8 mouse cellular contexts compared by ENCODE assay signal in genomic region chr9:57629118-57629874, GRCm38 (mm10). TPM values are rescaled to one million over a fixed set of nuclear protein-coding genes. Genes with fewer than 3 reads are reported as not detected.
DNase-seq lines count a peak whose midpoint lies in the region; ATAC-seq and TF ChIP-seq lines count a peak whose summit lies in the region.

No protein-coding gene starts in this region.

- peak; percentile 77 for DNase-seq in kidney, postnatal 0 days (ENCODE audit: low spot score)

- H3K4me3 ChIP-seq in C2C12 (ENCODE audit: insufficient read depth, poor library complexity, severe bottlenecking) = no peak overlapping the region
- H3K4me3 ChIP-seq in bone marrow, adult 2 months (replicated peaks; ENCODE audit: control insufficient read depth, low read depth, low read length) = no peak overlapping the region
- H3K4me3 ChIP-seq in embryonic fibroblast, embryonic 13.5 days (ENCODE audit: insufficient read depth, low read length) = no peak overlapping the region
- no peak overlapping the region for H3K4me3 ChIP-seq in heart, embryonic 14.5 days (ENCODE audit: control insufficient read depth in 1 of 2, insufficient read depth in 1 of 2, low read depth in 1 of 2, low read length in 2 of 2)
- no peak overlapping the region for H3K4me3 ChIP-seq in kidney, postnatal 0 days (replicated peaks; ENCODE audit: low read depth, low read length)
- H3K4me3 ChIP-seq in liver, embryonic 15.5 days (replicated peaks) = no peak overlapping the region
- no peak overlapping the region for H3K4me3 ChIP-seq in neural tube, embryonic 12.5 days
- H3K4me3 ChIP-seq in testis, adult 2 months (ENCODE audit: control insufficient read depth, low read depth, low read length) = no peak overlapping the region

- H3K4me2 ChIP-seq in heart, embryonic 14.5 days (ENCODE audit: low read length) = no peak overlapping the region
- no peak overlapping the region for H3K4me2 ChIP-seq in kidney, postnatal 0 days (ENCODE audit: low read length)
- H3K4me2 ChIP-seq in liver, embryonic 15.5 days = no peak overlapping the region
- H3K4me2 ChIP-seq in neural tube, embryonic 12.5 days (replicated peaks) = no peak overlapping the region

- peak; percentile 95 for TF ChIP-seq CTCF in C2C12 (IDR thresholded peaks at IDR 0.05; ENCODE audit: control insufficient read depth, insufficient read depth, insufficient read length)
- peak; percentile 99 for TF ChIP-seq CTCF in bone marrow, adult 2 months (IDR thresholded peaks at IDR 0.05; ENCODE audit: control insufficient read depth, insufficient read depth, low read length)
- peak; percentile 94 for TF ChIP-seq CTCF in embryonic fibroblast, embryonic 13.5 days (IDR thresholded peaks at IDR 0.05; ENCODE audit: borderline replicate concordance, insufficient read depth, low read length)
- peak; percentile 99 for TF ChIP-seq CTCF in kidney, postnatal 0 days (IDR thresholded peaks at IDR 0.05; ENCODE audit: low read depth)
- TF ChIP-seq CTCF in testis, adult 2 months (IDR thresholded peaks at IDR 0.05; ENCODE audit: control insufficient read depth, insufficient read depth, insufficient replicate concordance, low read depth, low read length) = peak; percentile 99

- no peak for TF ChIP-seq POLR2A in bone marrow, adult 2 months (IDR thresholded peaks at IDR 0.05; ENCODE audit: borderline replicate concordance, control insufficient read depth, low read depth, low read length)
- no peak for TF ChIP-seq POLR2A in embryonic fibroblast, embryonic 13.5 days (IDR thresholded peaks at IDR 0.05; ENCODE audit: low read depth, low read length)
- TF ChIP-seq POLR2A in testis, adult 2 months (IDR thresholded peaks at IDR 0.05; ENCODE audit: control insufficient read depth, low read depth, low read length) = no peak

- H3ac ChIP-seq in C2C12 (ENCODE audit: control insufficient read depth, insufficient read length, low read depth) = no peak overlapping the region

- 63% methylated on average over 14 of the region's 14 CpGs for WGBS in bone marrow, adult 2 months
- 64% methylated on average over 14 of the region's 14 CpGs for WGBS in heart, embryonic 14.5 days
- WGBS in kidney, postnatal 0 days = 59% methylated on average over 14 of the region's 14 CpGs
- WGBS in liver, embryonic 15.5 days (ENCODE audit: insufficient replicate concordance) = 58% methylated on average over 14 of the region's 14 CpGs
- WGBS in neural tube, embryonic 12.5 days = 68% methylated on average over 14 of the region's 14 CpGs

- H3K9me3 ChIP-seq in heart, embryonic 14.5 days (ENCODE audit: control insufficient read depth, low read length) = no peaks in the 10 kb centered on the region
- no peaks in the 10 kb centered on the region for H3K9me3 ChIP-seq in kidney, postnatal 0 days (replicated peaks; ENCODE audit: low read length)
- H3K9me3 ChIP-seq in liver, embryonic 15.5 days (replicated peaks) = no peaks in the 10 kb centered on the region
- no peaks in the 10 kb centered on the region for H3K9me3 ChIP-seq in neural tube, embryonic 12.5 days

- peaks cover 33% of the 10 kb centered on the region for H3K79me2 ChIP-seq in C2C12 (ENCODE audit: control insufficient read depth, insufficient read depth)

- H3K27me3 ChIP-seq in C2C12 (ENCODE audit: control insufficient read depth, insufficient read depth, insufficient read length) = no peaks in the 10 kb centered on the region
- no peaks in the 10 kb centered on the region for H3K27me3 ChIP-seq in heart, embryonic 14.5 days (ENCODE audit: control insufficient read depth, insufficient read depth, low read length)
- no peaks in the 10 kb centered on the region for H3K27me3 ChIP-seq in kidney, postnatal 0 days (ENCODE audit: insufficient read depth, low read length)
- H3K27me3 ChIP-seq in liver, embryonic 15.5 days = no peaks in the 10 kb centered on the region
- no peaks in the 10 kb centered on the region for H3K27me3 ChIP-seq in neural tube, embryonic 12.5 days (replicated peaks)
- H3K27me3 ChIP-seq in testis, adult 2 months (ENCODE audit: control insufficient read depth, insufficient read depth, low read length) = no peaks in the 10 kb centered on the region

- H3K9ac ChIP-seq in heart, embryonic 14.5 days (ENCODE audit: low read length) = no peak overlapping the region
- no peak overlapping the region for H3K9ac ChIP-seq in kidney, postnatal 0 days (ENCODE audit: low read depth, low read length)
- H3K9ac ChIP-seq in liver, embryonic 15.5 days = no peak overlapping the region
- 0 out of 2 replicates have a peak overlapping the region, but pooled peaks have one; percentile 2 for H3K9ac ChIP-seq in neural tube, embryonic 12.5 days

- H3K36me3 ChIP-seq in C2C12 (ENCODE audit: control insufficient read depth, insufficient read depth) = peaks cover 54% of the 10 kb centered on the region
- H3K36me3 ChIP-seq in heart, embryonic 14.5 days (ENCODE audit: control insufficient read depth, insufficient read depth, low read length) = peaks cover 74% of the 10 kb centered on the region
- peaks cover 47% of the 10 kb centered on the region for H3K36me3 ChIP-seq in kidney, postnatal 0 days (ENCODE audit: insufficient read depth, low read length)
- peaks cover 84% of the 10 kb centered on the region for H3K36me3 ChIP-seq in liver, embryonic 15.5 days (replicated peaks)
- peaks cover 89% of the 10 kb centered on the region for H3K36me3 ChIP-seq in neural tube, embryonic 12.5 days
- H3K36me3 ChIP-seq in testis, adult 2 months (ENCODE audit: control insufficient read depth, insufficient read depth, low read length) = no peaks in the 10 kb centered on the region

- ATAC-seq in heart, embryonic 14.5 days (ENCODE audit: insufficient number of reproducible peaks, insufficient read depth, low FRiP score, low read depth) = peak; percentile 37; the same call in 1 of the 2 replicates
- ATAC-seq in kidney, postnatal 0 days (replicated peaks; ENCODE audit: low FRiP score, low read depth) = peak; percentile 67
- ATAC-seq in liver, embryonic 15.5 days (ENCODE audit: insufficient read depth) = peak; percentile 40
- ATAC-seq in neural tube, embryonic 12.5 days (ENCODE audit: low FRiP score, low read depth) = peak; percentile 74

- H3K4me1 ChIP-seq in bone marrow, adult 2 months (ENCODE audit: control insufficient read depth, insufficient read depth, low read length) = peaks cover 8% of the 10 kb centered on the region
- peaks cover 12% of the 10 kb centered on the region for H3K4me1 ChIP-seq in embryonic fibroblast, embryonic 13.5 days (ENCODE audit: control insufficient read depth, insufficient read depth, low read length)
- H3K4me1 ChIP-seq in heart, embryonic 14.5 days (ENCODE audit: control insufficient read depth in 2 of 2, insufficient read depth in 2 of 2, low read length in 2 of 2) = peaks cover 5 to 11% of the 10 kb centered on the region in 2 experiments; a peak in 2 of 4 replicates
- no peaks in the 10 kb centered on the region for H3K4me1 ChIP-seq in kidney, postnatal 0 days (replicated peaks; ENCODE audit: insufficient read depth, low read length)
- H3K4me1 ChIP-seq in liver, embryonic 15.5 days (replicated peaks) = peaks cover 26% of the 10 kb centered on the region
- 0 out of 2 replicates have a peak, but pooled peaks cover 4% of the 10 kb centered on the region for H3K4me1 ChIP-seq in neural tube, embryonic 12.5 days
- no peaks in the 10 kb centered on the region; the same call in 1 of the 2 replicates for H3K4me1 ChIP-seq in testis, adult 2 months (ENCODE audit: control insufficient read depth, insufficient read depth, low read length)

- H3K79me3 ChIP-seq in C2C12 (ENCODE audit: low read depth) = peaks cover 23% of the 10 kb centered on the region

- H3K27ac ChIP-seq in bone marrow, adult 2 months (ENCODE audit: control insufficient read depth, insufficient read depth, low read depth, low read length, poor library complexity) = peak overlapping the region; percentile 0; the same call in 1 of the 2 replicates
- no peak overlapping the region for H3K27ac ChIP-seq in embryonic fibroblast, embryonic 13.5 days (ENCODE audit: insufficient read depth, low read length)
- no peak overlapping the region for H3K27ac ChIP-seq in heart, embryonic 14.5 days (replicated peaks in 1 of 2; ENCODE audit: control insufficient read depth in 1 of 2, insufficient read depth in 1 of 2, low read depth in 2 of 2, low read length in 2 of 2)
- H3K27ac ChIP-seq in kidney, postnatal 0 days = no peak overlapping the region
- peak overlapping the region; percentile 6; the same call in 1 of the 2 replicates for H3K27ac ChIP-seq in liver, embryonic 15.5 days (replicated peaks)
- H3K27ac ChIP-seq in neural tube, embryonic 12.5 days = no peak overlapping the region
- no peak overlapping the region for H3K27ac ChIP-seq in testis, adult 2 months (ENCODE audit: control insufficient read depth, insufficient read depth, low read depth, low read length)

RNA-seq across cellular contexts. Expression of gene Lman1l, which starts 8.7 kb away (rescaled TPM):
- polyA plus RNA-seq in C2C12 (2012; fragmentation: generic; extraction: Trizol) = 0.68 TPM
- 0.65 TPM in 1 of 2 replicates, not detected in the other for polyA plus RNA-seq in bone marrow, adult 2 months (2011; ENCODE audit: insufficient read depth, insufficient read length, low replicate concordance, missing spikeins)
- polyA plus RNA-seq in embryonic fibroblast, embryonic 13.5 days (2011; ENCODE audit: insufficient read length, low read depth, missing spikeins) = not detected in 2 replicates
- 0.12 TPM in 1 of 2 replicates, not detected in the other for polyA plus RNA-seq in heart, embryonic 14.5 days (2014; fragmentation: Nextera tagmentation; extraction: Ambion mirVana)
- not detected in 2 replicates for polyA plus RNA-seq in kidney, postnatal 0 days (2015; fragmentation: Nextera tagmentation; extraction: Ambion mirVana)
- polyA plus RNA-seq in liver, embryonic 15.5 days (2015; fragmentation: Nextera tagmentation; extraction: Ambion mirVana) = not detected in 2 replicates
- not detected in 2 replicates for polyA plus RNA-seq in neural tube, embryonic 12.5 days (2016; fragmentation: Nextera tagmentation; extraction: Ambion mirVana)
- 0.06 TPM in 1 of 2 replicates, not detected in the other for polyA plus RNA-seq in testis, adult 2 months (2012; rRNA removed)

RNA-seq across cellular contexts. Expression of gene Cplx3, which starts 23.2 kb away (rescaled TPM):
- 0.06 TPM for polyA plus RNA-seq in C2C12 (2012; fragmentation: generic; extraction: Trizol)
- not detected in 2 replicates for polyA plus RNA-seq in bone marrow, adult 2 months (2011; ENCODE audit: insufficient read depth, insufficient read length, low replicate concordance, missing spikeins)
- not detected in 2 replicates for polyA plus RNA-seq in embryonic fibroblast, embryonic 13.5 days (2011; ENCODE audit: insufficient read length, low read depth, missing spikeins)
- polyA plus RNA-seq in heart, embryonic 14.5 days (2014; fragmentation: Nextera tagmentation; extraction: Ambion mirVana) = not detected in 2 replicates
- polyA plus RNA-seq in kidney, postnatal 0 days (2015; fragmentation: Nextera tagmentation; extraction: Ambion mirVana) = 0.04 TPM in 1 of 2 replicates, not detected in the other
- polyA plus RNA-seq in liver, embryonic 15.5 days (2015; fragmentation: Nextera tagmentation; extraction: Ambion mirVana) = not detected in 2 replicates
- not detected in 2 replicates for polyA plus RNA-seq in neural tube, embryonic 12.5 days (2016; fragmentation: Nextera tagmentation; extraction: Ambion mirVana)
- polyA plus RNA-seq in testis, adult 2 months (2012; rRNA removed) = 0.16 TPM in 1 of 2 replicates, not detected in the other

RNA-seq across cellular contexts. Expression of gene Csk, which starts 24.1 kb away (rescaled TPM):
- polyA plus RNA-seq in C2C12 (2012; fragmentation: generic; extraction: Trizol) = 66.2 TPM
- polyA plus RNA-seq in bone marrow, adult 2 months (2011; ENCODE audit: insufficient read depth, insufficient read length, low replicate concordance, missing spikeins) = 45.4 and 99.8 TPM in 2 replicates
- 51.2 and 56.2 TPM in 2 replicates for polyA plus RNA-seq in embryonic fibroblast, embryonic 13.5 days (2011; ENCODE audit: insufficient read length, low read depth, missing spikeins)
- 13.1 and 14.9 TPM in 2 replicates for polyA plus RNA-seq in heart, embryonic 14.5 days (2014; fragmentation: Nextera tagmentation; extraction: Ambion mirVana)
- 23.9 and 25.2 TPM in 2 replicates for polyA plus RNA-seq in kidney, postnatal 0 days (2015; fragmentation: Nextera tagmentation; extraction: Ambion mirVana)
- polyA plus RNA-seq in liver, embryonic 15.5 days (2015; fragmentation: Nextera tagmentation; extraction: Ambion mirVana) = 15.4 and 15.9 TPM in 2 replicates
- 40.3 and 41.7 TPM in 2 replicates for polyA plus RNA-seq in neural tube, embryonic 12.5 days (2016; fragmentation: Nextera tagmentation; extraction: Ambion mirVana)
- polyA plus RNA-seq in testis, adult 2 months (2012; rRNA removed) = 13.4 and 13.9 TPM in 2 replicates

RNA-seq across cellular contexts. Expression of gene Ulk3, which starts 40.0 kb away (rescaled TPM):
- 5.4 TPM for polyA plus RNA-seq in C2C12 (2012; fragmentation: generic; extraction: Trizol)
- polyA plus RNA-seq in bone marrow, adult 2 months (2011; ENCODE audit: insufficient read depth, insufficient read length, low replicate concordance, missing spikeins) = 17.8 and 35.6 TPM in 2 replicates
- polyA plus RNA-seq in embryonic fibroblast, embryonic 13.5 days (2011; ENCODE audit: insufficient read length, low read depth, missing spikeins) = 17.6 and 19.4 TPM in 2 replicates
- 10.9 and 15.0 TPM in 2 replicates for polyA plus RNA-seq in heart, embryonic 14.5 days (2014; fragmentation: Nextera tagmentation; extraction: Ambion mirVana)
- 8.0 and 8.4 TPM in 2 replicates for polyA plus RNA-seq in kidney, postnatal 0 days (2015; fragmentation: Nextera tagmentation; extraction: Ambion mirVana)
- polyA plus RNA-seq in liver, embryonic 15.5 days (2015; fragmentation: Nextera tagmentation; extraction: Ambion mirVana) = 3.5 and 4.4 TPM in 2 replicates
- 20.7 and 22.9 TPM in 2 replicates for polyA plus RNA-seq in neural tube, embryonic 12.5 days (2016; fragmentation: Nextera tagmentation; extraction: Ambion mirVana)
- polyA plus RNA-seq in testis, adult 2 months (2012; rRNA removed) = 9.2 and 9.5 TPM in 2 replicates

RNA-seq across cellular contexts. Expression of gene Cyp1a2, which starts 54.2 kb away (rescaled TPM):
- not detected for polyA plus RNA-seq in C2C12 (2012; fragmentation: generic; extraction: Trizol)
- polyA plus RNA-seq in bone marrow, adult 2 months (2011; ENCODE audit: insufficient read depth, insufficient read length, low replicate concordance, missing spikeins) = 1.5 and 9.3 TPM in 2 replicates
- not detected in 2 replicates for polyA plus RNA-seq in embryonic fibroblast, embryonic 13.5 days (2011; ENCODE audit: insufficient read length, low read depth, missing spikeins)
- polyA plus RNA-seq in heart, embryonic 14.5 days (2014; fragmentation: Nextera tagmentation; extraction: Ambion mirVana) = not detected in 2 replicates
- not detected in 2 replicates for polyA plus RNA-seq in kidney, postnatal 0 days (2015; fragmentation: Nextera tagmentation; extraction: Ambion mirVana)
- polyA plus RNA-seq in liver, embryonic 15.5 days (2015; fragmentation: Nextera tagmentation; extraction: Ambion mirVana) = 0.14 and 0.15 TPM in 2 replicates
- not detected in 2 replicates for polyA plus RNA-seq in neural tube, embryonic 12.5 days (2016; fragmentation: Nextera tagmentation; extraction: Ambion mirVana)
- 0.16 and 0.38 TPM in 2 replicates for polyA plus RNA-seq in testis, adult 2 months (2012; rRNA removed)

Comparison
In these comparisons a context has a peak if more than half of its experiments do, and no peak if none do; other contexts are left out.
1. H3K27ac ChIP-seq: peak in bone marrow, adult 2 months (single experiment) and liver, embryonic 15.5 days (single experiment); none in embryonic fibroblast, embryonic 13.5 days (single experiment), heart, embryonic 14.5 days (0 of 2), kidney, postnatal 0 days (single experiment), neural tube, embryonic 12.5 days (single experiment) and testis, adult 2 months (single experiment).
2. Peak in every context shown above with its lines, with median percentiles within 50 percentile points of each other: CTCF ChIP-seq and ATAC-seq.